Mouse (Mus musculus): ENCODE results near the gene Pfn1.

DNA sequence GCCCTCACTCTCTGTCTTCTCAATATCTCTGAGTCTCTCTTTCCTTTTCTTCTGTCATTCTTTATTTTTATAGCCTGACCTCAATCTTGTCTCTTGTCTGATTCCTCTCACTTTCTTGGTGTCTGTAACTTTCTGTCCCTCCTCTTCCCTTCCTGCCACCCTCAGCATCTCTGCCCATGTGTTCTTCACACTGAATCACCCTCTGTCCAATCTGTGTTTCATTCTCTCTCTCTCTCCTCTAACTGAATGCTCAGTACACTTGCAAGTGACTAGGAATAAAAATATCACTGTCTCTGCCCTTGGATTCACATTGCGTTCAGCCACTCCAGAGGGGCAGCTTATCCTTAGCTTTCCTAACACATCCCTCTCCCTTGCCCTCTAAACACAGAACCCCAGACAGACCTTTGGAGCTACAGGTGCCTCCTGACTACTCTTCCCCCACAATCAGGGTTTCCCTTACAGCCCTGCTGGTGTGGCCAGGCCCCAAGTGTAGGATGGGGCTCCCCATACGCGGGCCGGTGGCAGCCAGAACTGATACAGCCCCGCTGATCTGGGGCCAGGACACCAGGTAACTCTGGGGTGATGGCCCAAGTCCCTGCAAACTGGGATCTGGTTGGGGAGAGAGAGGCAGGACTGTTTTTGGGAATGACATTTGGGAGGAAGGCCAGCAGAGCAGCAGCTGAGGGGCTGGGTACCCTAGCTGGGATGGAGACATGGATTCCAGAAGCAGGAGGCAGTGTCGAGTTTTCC lies 47.7 kb upstream of the Pfn1 start:
- TF ChIP-seq CTCF (IDR thresholded peaks at IDR 0.05; ENCODE audit: borderline replicate concordance, insufficient read depth, low read length) (no peak), POLR2A (IDR thresholded peaks at IDR 0.05; ENCODE audit: low read depth, low read length) (no peak)
